Mouse (Mus musculus): ENCODE results near the gene Slc7a14. TPM values are rescaled to one million over a fixed set of nuclear protein-coding genes. Genes with fewer than 3 reads are reported as not detected.

Gene Slc7a14
- polyA plus RNA-seq, 1 experiment = 0.01 TPM

DNA sequence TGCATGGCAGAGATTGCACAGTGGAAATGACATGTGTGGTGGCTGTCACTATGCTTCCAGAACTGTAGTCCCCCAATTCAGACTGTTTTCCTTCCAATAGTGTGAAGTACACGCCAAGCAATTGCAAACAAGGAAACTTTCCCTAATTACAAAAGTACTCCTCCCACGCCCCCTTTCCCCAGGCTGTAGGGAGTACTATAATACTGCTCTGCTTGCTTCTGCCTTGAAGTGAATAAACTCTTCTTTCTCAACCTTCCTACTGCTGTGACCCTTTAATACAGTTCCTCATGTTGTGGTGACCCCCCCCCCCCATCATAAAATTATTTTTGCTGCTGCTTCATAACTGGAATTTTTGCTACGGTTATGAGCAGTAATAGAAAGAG, 49.2 kb downstream of the Slc7a14 start:
- no peaks in the 10 kb centered on the region for H3K79me3 ChIP-seq (ENCODE audit: low read depth)
- H3K79me2 ChIP-seq (ENCODE audit: control insufficient read depth, insufficient read depth) = no peaks in the 10 kb centered on the region
- no peaks in the 10 kb centered on the region for H3K36me3 ChIP-seq (ENCODE audit: control insufficient read depth, insufficient read depth)
- no peaks in the 10 kb centered on the region for H3K27me3 ChIP-seq (ENCODE audit: control insufficient read depth, insufficient read depth, insufficient read length)
- no peak overlapping the region for H3ac ChIP-seq (ENCODE audit: control insufficient read depth, insufficient read length, low read depth)
- no peak overlapping the region for H3K4me3 ChIP-seq (ENCODE audit: insufficient read depth, poor library complexity, severe bottlenecking)
- TF ChIP-seq MYOD1 (IDR thresholded peaks at IDR 0.05; ENCODE audit: control insufficient read depth, insufficient read length, low read depth) = no peak
- TF ChIP-seq CTCF (IDR thresholded peaks at IDR 0.05; ENCODE audit: control insufficient read depth, insufficient read depth, insufficient read length) = no peak
- TF ChIP-seq FOSL1 (IDR thresholded peaks at IDR 0.05; ENCODE audit: insufficient read depth, low read length, poor library complexity, severe bottlenecking) = no peak
- TF ChIP-seq USF1 (IDR thresholded peaks at IDR 0.05; ENCODE audit: low read depth) = no peak
- TF ChIP-seq MYOG (IDR thresholded peaks at IDR 0.05; ENCODE audit: control insufficient read depth, extremely low read depth, insufficient read length) = no peak
- no peak for TF ChIP-seq MAX (IDR thresholded peaks at IDR 0.05)
- TF ChIP-seq CEBPB (IDR thresholded peaks at IDR 0.05; ENCODE audit: low read depth) = no peak

- TF ChIP-seq CTCF (IDR thresholded peaks at IDR 0.05; ENCODE audit: control insufficient read depth, insufficient read depth, insufficient read length) = no peak
- TF ChIP-seq MAX (IDR thresholded peaks at IDR 0.05) = no peak
- peak; percentile 90 for TF ChIP-seq USF1 (IDR thresholded peaks at IDR 0.05; ENCODE audit: low read depth)
- no peak for TF ChIP-seq CEBPB (IDR thresholded peaks at IDR 0.05; ENCODE audit: low read depth)
- Histone ChIP-seq H3K79me2 (ENCODE audit: control insufficient read depth, insufficient read depth) (no peaks in the 10 kb centered on the region), H3K4me3 (ENCODE audit: insufficient read depth, poor library complexity, severe bottlenecking) (no peak overlapping the region), H3K36me3 (ENCODE audit: control insufficient read depth, insufficient read depth) (no peaks in the 10 kb centered on the region), H3K27me3 (ENCODE audit: control insufficient read depth, insufficient read depth, insufficient read length) (no peaks in the 10 kb centered on the region), H3ac (ENCODE audit: control insufficient read depth, insufficient read length, low read depth) (no peak overlapping the region), H3K79me3 (ENCODE audit: low read depth) (no peaks in the 10 kb centered on the region)
Observed at GRCm38 (mm10) chr3:31260329-31260963, 49.7 kb downstream of the Slc7a14 start.

DNA sequence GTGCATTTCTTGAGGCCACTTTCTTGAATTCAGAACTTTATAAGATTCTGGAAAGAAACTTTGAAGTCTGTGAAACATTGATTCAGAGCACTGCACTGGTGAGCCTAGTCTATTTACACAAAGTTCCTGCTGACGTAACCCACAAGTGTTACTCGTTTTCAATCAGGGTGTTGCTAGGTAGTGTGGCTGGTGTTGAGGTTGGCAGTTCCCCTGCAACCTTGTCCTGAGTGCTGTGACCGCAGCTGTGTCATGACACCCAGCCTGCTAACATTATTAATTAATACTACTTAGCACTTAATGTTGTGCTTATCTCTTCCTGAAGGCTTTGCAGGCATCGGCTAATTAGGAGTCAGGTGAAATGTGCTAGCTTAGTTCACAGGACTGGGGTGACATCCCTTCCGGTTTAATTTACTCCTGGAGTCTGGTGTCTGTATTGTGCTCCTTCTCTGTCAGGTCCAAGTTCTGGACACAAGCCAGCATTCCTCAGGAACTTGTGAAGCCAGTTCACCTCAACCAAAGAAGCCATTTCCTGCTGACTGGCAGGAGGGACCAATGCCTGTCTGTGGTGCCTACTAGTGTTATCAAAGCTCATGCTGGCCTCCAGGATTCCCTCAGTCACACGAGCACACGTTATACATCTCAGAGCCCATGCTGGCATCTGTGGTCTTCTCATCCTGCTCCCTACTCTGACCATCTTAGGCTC, 50.5 kb downstream of the Slc7a14 start:
- Histone ChIP-seq H3K4me3 (ENCODE audit: insufficient read depth, poor library complexity, severe bottlenecking) (no peak overlapping the region), H3ac (ENCODE audit: control insufficient read depth, insufficient read length, low read depth) (no peak overlapping the region), H3K79me3 (ENCODE audit: low read depth) (no peaks in the 10 kb centered on the region), H3K36me3 (ENCODE audit: control insufficient read depth, insufficient read depth) (no peaks in the 10 kb centered on the region), H3K79me2 (ENCODE audit: control insufficient read depth, insufficient read depth) (no peaks in the 10 kb centered on the region), H3K27me3 (ENCODE audit: control insufficient read depth, insufficient read depth, insufficient read length) (no peaks in the 10 kb centered on the region)
- TF ChIP-seq FOSL1 (IDR thresholded peaks at IDR 0.05; ENCODE audit: insufficient read depth, low read length, poor library complexity, severe bottlenecking) (no peak), USF1 (IDR thresholded peaks at IDR 0.05; ENCODE audit: low read depth) (no peak), CTCF (IDR thresholded peaks at IDR 0.05; ENCODE audit: control insufficient read depth, insufficient read depth, insufficient read length) (no peak), CEBPB (IDR thresholded peaks at IDR 0.05; ENCODE audit: low read depth) (no peak), MYOD1 (IDR thresholded peaks at IDR 0.05; ENCODE audit: control insufficient read depth, insufficient read length, low read depth) (no peak), MYOG (IDR thresholded peaks at IDR 0.05; ENCODE audit: control insufficient read depth, extremely low read depth, insufficient read length) (no peak), MAX (IDR thresholded peaks at IDR 0.05) (no peak)

GRCm38 (mm10) chr3:31254427-31254826, 55.8 kb downstream of the Slc7a14 start:
- no peak overlapping the region for H3ac ChIP-seq (ENCODE audit: control insufficient read depth, insufficient read length, low read depth)
- H3K79me2 ChIP-seq (ENCODE audit: control insufficient read depth, insufficient read depth) = no peaks in the 10 kb centered on the region
- peaks cover 3% of the 10 kb centered on the region for H3K27me3 ChIP-seq (ENCODE audit: control insufficient read depth, insufficient read depth, insufficient read length)
- no peaks in the 10 kb centered on the region for H3K79me3 ChIP-seq (ENCODE audit: low read depth)
- TF ChIP-seq CTCF (IDR thresholded peaks at IDR 0.05; ENCODE audit: control insufficient read depth, insufficient read depth, insufficient read length) (no peak), USF1 (IDR thresholded peaks at IDR 0.05; ENCODE audit: low read depth) (no peak), MYOD1 (IDR thresholded peaks at IDR 0.05; ENCODE audit: control insufficient read depth, insufficient read length, low read depth) (no peak), MAX (IDR thresholded peaks at IDR 0.05) (no peak), CEBPB (IDR thresholded peaks at IDR 0.05; ENCODE audit: low read depth) (no peak), FOSL1 (IDR thresholded peaks at IDR 0.05; ENCODE audit: insufficient read depth, low read length, poor library complexity, severe bottlenecking) (no peak), MYOG (IDR thresholded peaks at IDR 0.05; ENCODE audit: control insufficient read depth, extremely low read depth, insufficient read length) (no peak)
- no peak overlapping the region for H3K4me3 ChIP-seq (ENCODE audit: insufficient read depth, poor library complexity, severe bottlenecking)
- H3K36me3 ChIP-seq (ENCODE audit: control insufficient read depth, insufficient read depth) = no peaks in the 10 kb centered on the region

- Histone ChIP-seq H3K79me3 (ENCODE audit: low read depth) (no peaks in the 10 kb centered on the region), H3K4me3 (ENCODE audit: insufficient read depth, poor library complexity, severe bottlenecking) (no peak overlapping the region), H3K79me2 (ENCODE audit: control insufficient read depth, insufficient read depth) (no peaks in the 10 kb centered on the region), H3K27me3 (ENCODE audit: control insufficient read depth, insufficient read depth, insufficient read length) (peaks cover 3% of the 10 kb centered on the region), H3ac (ENCODE audit: control insufficient read depth, insufficient read length, low read depth) (no peak overlapping the region), H3K36me3 (ENCODE audit: control insufficient read depth, insufficient read depth) (no peaks in the 10 kb centered on the region)
- TF ChIP-seq CTCF (IDR thresholded peaks at IDR 0.05; ENCODE audit: control insufficient read depth, insufficient read depth, insufficient read length) (no peak), CEBPB (IDR thresholded peaks at IDR 0.05; ENCODE audit: low read depth) (no peak), MYOD1 (IDR thresholded peaks at IDR 0.05; ENCODE audit: control insufficient read depth, insufficient read length, low read depth) (no peak), MAX (IDR thresholded peaks at IDR 0.05) (no peak), USF1 (IDR thresholded peaks at IDR 0.05; ENCODE audit: low read depth) (no peak), MYOG (IDR thresholded peaks at IDR 0.05; ENCODE audit: control insufficient read depth, extremely low read depth, insufficient read length) (no peak), FOSL1 (IDR thresholded peaks at IDR 0.05; ENCODE audit: insufficient read depth, low read length, poor library complexity, severe bottlenecking) (no peak)
Observed at GRCm38 (mm10) chr3:31253862-31254261, 56.3 kb downstream of the Slc7a14 start.
